Mouse (Mus musculus) neutrophil, adult 83 days (primary cell): ENCODE measurements around the gene H2afb1. TPM values are rescaled to one million over a fixed set of nuclear protein-coding genes. Genes with fewer than 3 reads are reported as not detected.

Experiments used
- total RNA-seq, 2 experiments: library from RNA; stranded (reverse); gene quantifications; one replicate each; pipeline ENCODE4 v1.2.4; 2023

Gene H2afb1
- not detected for total RNA-seq

DNA sequence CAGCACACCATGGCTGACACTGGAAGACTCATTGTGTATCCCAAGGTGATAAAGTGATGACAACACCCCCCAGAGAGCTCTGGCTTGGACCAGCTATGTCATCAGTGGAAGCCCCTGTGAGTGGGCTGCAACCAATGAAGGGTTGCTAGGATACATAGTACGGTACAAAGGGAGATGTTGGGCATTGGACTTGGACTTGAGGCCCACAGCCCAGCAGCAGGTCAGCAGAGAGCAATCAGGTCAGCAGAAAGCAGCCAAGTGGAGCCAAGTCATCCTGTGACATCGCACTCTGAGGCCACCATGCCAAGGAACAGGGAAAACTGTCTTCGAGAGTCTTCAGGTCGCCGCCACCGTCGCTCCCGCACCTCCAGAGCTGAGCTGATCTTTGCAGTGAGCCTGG lies at the start of gene H2afb1:
Gene H2afb1 (plus strand): TSS at position 301 of the 400 bp plus-strand sequence.

